Mouse (Mus musculus) limb, embryonic 11.5 days (tissue): ENCODE results near the gene Gm6096. TPM values are rescaled to one million over a fixed set of nuclear protein-coding genes. Genes with fewer than 3 reads are reported as not detected.

ENCODE experiments used
- polyA plus RNA-seq: library from polyadenylated mRNA; unstranded; fragments of >200 nt; fragmentation: Nextera tagmentation; extraction: Ambion mirVana; gene quantifications from 2 replicates; pipeline ENCODE4 v1.2.1, GENCODE M21; 2014

The Gm6096 gene
- polyA plus RNA-seq, 1 experiment from 2014 or later, result not detected

Other genes with a start within 250 kb of the Gm6096 start
- not detected in 2 replicates for gene Scgb2b27, start 237.1 kb upstream of the Gm6096 start, polyA plus RNA-seq
- gene Scgb1b27, start 229.6 kb upstream of the Gm6096 start, polyA plus RNA-seq, result not detected in 2 replicates
- gene Scgb1b30, start 155.6 kb upstream of the Gm6096 start, polyA plus RNA-seq, result not detected in 2 replicates
- 7.1 and 7.2 TPM in 2 replicates for gene Wtip, start 117.8 kb upstream of the Gm6096 start, polyA plus RNA-seq
- 280 and 284 TPM in 2 replicates for gene Uba2, start 81.4 kb upstream of the Gm6096 start, polyA plus RNA-seq
- gene Pdcd2l, start 54.4 kb upstream of the Gm6096 start, polyA plus RNA-seq, result 65.3 and 77.2 TPM in 2 replicates
- gene Gpi1, start 20.7 kb upstream of the Gm6096 start, polyA plus RNA-seq, result 278 and 291 TPM in 2 replicates
- 26.7 and 28.2 TPM in 2 replicates for gene 4931406P16Rik, start 62.5 kb downstream of the Gm6096 start, polyA plus RNA-seq
- 65.5 and 70.5 TPM in 2 replicates for gene Lsm14a, start 142.3 kb downstream of the Gm6096 start, polyA plus RNA-seq